Mouse (Mus musculus) MEL (cell line): ENCODE results near the gene Dgke.

ENCODE experiments used
- BHLHE40 ChIP-seq: IDR thresholded peaks from 2 replicates; pipeline ENCODE4 v1.6.1; 2012; ENCODE audit warnings: low read depth, mild to moderate bottlenecking, inconsistent platforms, low read length, improper control_type of control experiment, borderline replicate concordance
- CTCF ChIP-seq, 3 experiments: IDR thresholded peaks in 2 of 3; conservative IDR thresholded peaks in 1 of 3; 2 replicates each; pipeline ENCODE4 v1.5.1; 2011 to 2012; ENCODE audit warnings: low read length in 3 of 3, low read depth in 2 of 3, mild to moderate bottlenecking in 2 of 3, improper control_type of control experiment in 1 of 3, inconsistent platforms in 1 of 3, mixed read lengths in 1 of 3, moderate library complexity in 1 of 3; ENCODE audit not compliant: control insufficient read depth in 1 of 3, insufficient read depth in 1 of 3, poor library complexity in 1 of 3, severe bottlenecking in 1 of 3
- EP300 ChIP-seq, 2 experiments: IDR thresholded peaks; 2 replicates each; pipeline ENCODE4 v1.6.1; 2011; ENCODE audit warnings: improper control_type of control experiment in 2 of 2, low read length in 2 of 2, low read depth in 1 of 2, mild to moderate bottlenecking in 1 of 2
- MAZ ChIP-seq: IDR thresholded peaks from 2 replicates; pipeline ENCODE4 v1.6.1; 2012; ENCODE audit warnings: low read depth, mild to moderate bottlenecking, inconsistent platforms, low read length, improper control_type of control experiment
- NELFE ChIP-seq: IDR thresholded peaks from 2 replicates; pipeline ENCODE4 v1.6.1; 2011; ENCODE audit warnings: low read depth, low read length, improper control_type of control experiment
- POLR2A ChIP-seq, 2 experiments: IDR thresholded peaks; 2 replicates each; pipeline ENCODE4 v1.6.1; 2011 to 2012; ENCODE audit warnings: low read length in 2 of 2, mild to moderate bottlenecking in 2 of 2, control low read depth in 1 of 2, improper control_type of control experiment in 1 of 2, low read depth in 1 of 2, moderate library complexity in 1 of 2; ENCODE audit not compliant: control insufficient read depth in 1 of 2, insufficient read depth in 1 of 2, poor library complexity in 1 of 2
- SIN3A ChIP-seq: IDR thresholded peaks from 2 replicates; pipeline ENCODE4 v1.6.1; 2012; ENCODE audit warnings: low read length, improper control_type of control experiment, inconsistent platforms
- TAL1 ChIP-seq: IDR thresholded peaks from 2 replicates; pipeline ENCODE4 v1.6.1; 2012; ENCODE audit warnings: mild to moderate bottlenecking, inconsistent platforms, low read length, moderate library complexity, mixed read lengths
- TBP ChIP-seq: IDR thresholded peaks from 2 replicates; pipeline ENCODE4 v1.8.0; 2011; ENCODE audit warnings: low read depth, low read length, improper control_type of control experiment
- TCF12 ChIP-seq: IDR thresholded peaks from 2 replicates; pipeline ENCODE4 v1.6.1; 2014; ENCODE audit warnings: low read depth, mild to moderate bottlenecking, inconsistent platforms, low read length, improper control_type of control experiment, moderate library complexity
- ZC3H11A ChIP-seq: IDR thresholded peaks from 2 replicates; pipeline ENCODE4 v1.6.1; 2012; ENCODE audit warnings: low read depth, mild to moderate bottlenecking, inconsistent platforms, low read length, improper control_type of control experiment
- ZMIZ1 ChIP-seq: IDR thresholded peaks from 2 replicates; pipeline ENCODE4 v1.6.1; 2012; ENCODE audit warnings: low read depth, mild to moderate bottlenecking, inconsistent platforms, low read length, improper control_type of control experiment, moderate library complexity

DNA sequence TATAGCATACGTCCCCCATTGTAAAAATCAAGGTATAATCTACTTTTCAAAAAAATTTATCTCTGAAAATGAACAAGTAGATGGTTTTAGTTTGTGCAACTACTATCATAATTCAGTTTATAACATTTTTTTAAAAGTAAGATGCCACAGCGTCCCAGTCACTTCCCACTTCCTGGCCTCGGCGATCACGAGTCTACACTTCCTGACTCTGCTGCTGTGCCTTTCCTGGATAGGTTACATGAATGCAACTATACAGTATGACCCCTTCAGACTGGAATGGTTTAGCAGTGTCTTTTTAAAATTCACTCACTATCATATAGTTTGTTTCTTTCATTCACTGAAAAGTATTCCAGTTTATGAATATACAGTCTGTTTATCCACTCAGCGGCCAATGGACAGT is 14.9 kb downstream of the Dgke start:
- TF ChIP-seq CTCF (IDR thresholded peaks at IDR 0.05 in 2 of 3, conservative IDR thresholded peaks at IDR 0.05 in 1 of 3; ENCODE audit: control insufficient read depth in 1 of 3, insufficient read depth in 1 of 3, low read depth in 2 of 3, low read length in 3 of 3, poor library complexity in 1 of 3, severe bottlenecking in 1 of 3): no peak
- no peak for TF ChIP-seq POLR2A (IDR thresholded peaks at IDR 0.05; ENCODE audit: control insufficient read depth in 1 of 2, insufficient read depth in 1 of 2, low read depth in 1 of 2, low read length in 2 of 2, poor library complexity in 1 of 2)
- no peak for TF ChIP-seq SIN3A
- TF ChIP-seq NELFE: no peak
- TF ChIP-seq ZMIZ1: no peak
- no peak for TF ChIP-seq BHLHE40
- TF ChIP-seq MAZ: no peak
- TF ChIP-seq TCF12: no peak
- no peak for TF ChIP-seq ZC3H11A
- no peak for TF ChIP-seq TAL1
- TF ChIP-seq TBP: no peak
- no peak for TF ChIP-seq EP300 (IDR thresholded peaks at IDR 0.05; ENCODE audit: low read depth in 1 of 2, low read length in 2 of 2)
